8 mouse cellular contexts compared by ENCODE assay signal in the genomic region with DNA sequence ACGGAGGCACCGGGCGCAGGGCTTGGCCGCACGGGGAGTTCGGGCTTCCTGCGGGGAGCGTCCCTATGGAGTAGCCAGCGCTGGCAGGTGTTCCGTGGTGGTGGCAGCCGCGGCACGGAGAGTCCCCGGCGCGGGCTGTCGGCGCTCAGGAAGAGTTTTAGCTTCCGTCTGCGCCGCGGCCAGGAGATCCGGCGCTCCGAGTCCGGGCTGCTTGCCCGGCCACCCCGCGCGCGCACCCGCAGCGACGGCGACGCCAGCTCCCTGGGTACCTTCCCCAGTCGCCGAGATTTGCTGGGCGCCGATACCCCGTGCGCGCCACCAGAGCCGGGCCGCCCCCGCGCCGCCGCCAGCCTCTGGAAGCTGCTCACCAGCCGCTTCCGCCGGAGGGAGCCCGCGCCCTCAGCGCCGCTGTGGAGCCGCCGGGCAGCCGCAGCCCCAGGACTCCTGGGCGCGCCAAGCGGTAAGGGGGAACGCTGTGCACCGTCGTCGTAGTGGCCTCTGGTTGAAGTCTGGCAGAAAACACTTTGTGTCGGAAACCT. TPM values are rescaled to one million over a fixed set of nuclear protein-coding genes. Genes with fewer than 3 reads are reported as not detected.
DNase-seq lines count a peak whose midpoint lies in the region; ATAC-seq and TF ChIP-seq lines count a peak whose summit lies in the region.

No protein-coding gene starts in this region.

- peaks cover 3% of the 10 kb centered on the region; the same call in 1 of the 2 replicates for H3K4me1 ChIP-seq in kidney, adult 2 months (ENCODE audit: control insufficient read depth, insufficient read depth, low read length)
- H3K4me1 ChIP-seq in heart, embryonic 13.5 days: peaks cover 46% of the 10 kb centered on the region
- H3K4me1 ChIP-seq in lung, embryonic 14.5 days (ENCODE audit: insufficient read depth): no peaks in the 10 kb centered on the region

- H3K9ac ChIP-seq in heart, embryonic 13.5 days: peak overlapping the region; percentile 83
- H3K9ac ChIP-seq in lung, embryonic 14.5 days: peak overlapping the region; percentile 61

- H3K27me3 ChIP-seq in kidney, adult 2 months (replicated peaks; ENCODE audit: control insufficient read depth, insufficient read depth, low read length): no peaks in the 10 kb centered on the region
- peaks cover 16% of the 10 kb centered on the region for H3K27me3 ChIP-seq in heart, embryonic 13.5 days (replicated peaks)
- H3K27me3 ChIP-seq in lung, embryonic 14.5 days (ENCODE audit: insufficient read depth, low read length): peaks cover 14% of the 10 kb centered on the region; the same call in 1 of the 2 replicates

- peak overlapping the region; percentile 45; the same call in 1 of the 2 replicates for H3K4me3 ChIP-seq in kidney, adult 2 months (ENCODE audit: insufficient read depth, low read depth, low read length)
- peak overlapping the region; percentile 61 for H3K4me3 ChIP-seq in heart, embryonic 13.5 days
- H3K4me3 ChIP-seq in lung, embryonic 14.5 days (ENCODE audit: low read depth, low read length): peak overlapping the region; percentile 55

- 11% methylated on average over 67 of the region's 67 CpGs for WGBS in kidney, adult 2 months
- WGBS in heart, embryonic 13.5 days: under 1% methylated on average over 67 of the region's 67 CpGs
- 5% methylated on average over 62 of the region's 67 CpGs for WGBS in lung, embryonic 14.5 days

- DNase-seq in kidney, adult 2 months: peak; percentile 51
- DNase-seq in kidney, postnatal 14 days: no peak
- peak; percentile 75 for DNase-seq in embryo, embryonic 11 days
- DNase-seq in kidney, postnatal 4 days: peak; percentile 69 to 82
- peak; percentile 74 for DNase-seq in lung, embryonic 14.5 days
- peak; percentile 75 for DNase-seq in ovary, postnatal 36 days (ENCODE audit: low spot score)

- peak overlapping the region; percentile 93 for H3K4me2 ChIP-seq in heart, embryonic 13.5 days
- H3K4me2 ChIP-seq in lung, embryonic 14.5 days: peak overlapping the region; percentile 80

- ATAC-seq in heart, embryonic 13.5 days (ENCODE audit: extremely low read depth, insufficient number of reproducible peaks, low FRiP score, low TSS enrichment): no peak; the same call in 1 of the 2 replicates
- ATAC-seq in lung, embryonic 14.5 days (ENCODE audit: insufficient read depth): peak; percentile 2; the same call in 1 of the 2 replicates
- no peak for ATAC-seq in monocyte, adult 5-6 weeks (replicated peaks; ENCODE audit: insufficient number of reproducible peaks, low FRiP score, low TSS enrichment, poor library complexity, severe bottlenecking)

- H3K9me3 ChIP-seq in heart, embryonic 13.5 days: no peaks in the 10 kb centered on the region
- H3K9me3 ChIP-seq in lung, embryonic 14.5 days (ENCODE audit: low read depth, low read length): no peaks in the 10 kb centered on the region

- no peaks in the 10 kb centered on the region; the same call in 1 of the 2 replicates for H3K36me3 ChIP-seq in kidney, adult 2 months (ENCODE audit: control insufficient read depth, insufficient read depth, low read length)
- peaks cover 34% of the 10 kb centered on the region for H3K36me3 ChIP-seq in heart, embryonic 13.5 days
- peaks cover 37% of the 10 kb centered on the region for H3K36me3 ChIP-seq in lung, embryonic 14.5 days (ENCODE audit: insufficient read depth)

- no peak overlapping the region for H3K27ac ChIP-seq in kidney, adult 2 months (ENCODE audit: insufficient read depth, low read depth, low read length)
- H3K27ac ChIP-seq in heart, embryonic 13.5 days (replicated peaks): 0 out of 2 replicates have a peak overlapping the region, but pooled peaks have one; percentile 12
- H3K27ac ChIP-seq in lung, embryonic 14.5 days (ENCODE audit: low read depth): peak overlapping the region; percentile 80

- TF ChIP-seq CTCF in kidney, adult 2 months (conservative IDR thresholded peaks at IDR 0.05; ENCODE audit: insufficient read depth, insufficient read length, low read depth, low read length): no peak
- TF ChIP-seq CTCF in lung, embryonic 14.5 days (IDR thresholded peaks at IDR 0.05; ENCODE audit: low read depth): peak; percentile 20; the same call in 1 of the 2 replicates

- no peak for TF ChIP-seq POLR2A in kidney, adult 2 months (IDR thresholded peaks at IDR 0.05; ENCODE audit: low read depth, low read length)

RNA-seq across cellular contexts. Expression of a gene that starts 22.8 kb away (rescaled TPM):
- 59.4 and 62.3 TPM in 2 replicates for polyA plus RNA-seq in kidney, adult 2 months (2012; rRNA removed)
- 14.4 and 16.5 TPM in 2 replicates for polyA plus RNA-seq in heart, embryonic 13.5 days (2015; fragmentation: Nextera tagmentation; extraction: Ambion mirVana)
- polyA plus RNA-seq in lung, embryonic 14.5 days (2014; fragmentation: Nextera tagmentation; extraction: Ambion mirVana): 41.7 and 46.5 TPM in 2 replicates
- 30.5 to 41.8 TPM (median 34.6 TPM) in 3 replicates for total RNA-seq in monocyte, adult 5-6 weeks (2017)

RNA-seq across cellular contexts. Expression of a gene that starts 27.1 kb away (rescaled TPM):
- polyA plus RNA-seq in kidney, adult 2 months (2012; rRNA removed): 60.0 and 68.9 TPM in 2 replicates
- 16.2 and 19.9 TPM in 2 replicates for polyA plus RNA-seq in heart, embryonic 13.5 days (2015; fragmentation: Nextera tagmentation; extraction: Ambion mirVana)
- polyA plus RNA-seq in lung, embryonic 14.5 days (2014; fragmentation: Nextera tagmentation; extraction: Ambion mirVana): 14.2 and 15.7 TPM in 2 replicates
- 11.8 to 33.4 TPM (median 26.8 TPM) in 3 replicates for total RNA-seq in monocyte, adult 5-6 weeks (2017)

RNA-seq across cellular contexts. Expression of a gene that starts 29.7 kb away (rescaled TPM):
- 291 and 403 TPM in 2 replicates for polyA plus RNA-seq in kidney, adult 2 months (2012; rRNA removed)
- polyA plus RNA-seq in heart, embryonic 13.5 days (2015; fragmentation: Nextera tagmentation; extraction: Ambion mirVana): 163 and 164 TPM in 2 replicates
- polyA plus RNA-seq in lung, embryonic 14.5 days (2014; fragmentation: Nextera tagmentation; extraction: Ambion mirVana): 91.5 and 93.1 TPM in 2 replicates
- 17.1 to 27.5 TPM (median 26.9 TPM) in 3 replicates for total RNA-seq in monocyte, adult 5-6 weeks (2017)

RNA-seq across cellular contexts. Expression of a gene that starts 51.2 kb away (rescaled TPM):
- polyA plus RNA-seq in kidney, adult 2 months (2012; rRNA removed): 56.8 and 66.9 TPM in 2 replicates
- polyA plus RNA-seq in heart, embryonic 13.5 days (2015; fragmentation: Nextera tagmentation; extraction: Ambion mirVana): 26.9 and 29.3 TPM in 2 replicates
- 29.9 and 35.5 TPM in 2 replicates for polyA plus RNA-seq in lung, embryonic 14.5 days (2014; fragmentation: Nextera tagmentation; extraction: Ambion mirVana)
- total RNA-seq in monocyte, adult 5-6 weeks (2017): 20.1 to 60.8 TPM (median 32.2 TPM) in 3 replicates

RNA-seq across cellular contexts. Expression of a gene that starts 51.5 kb away (rescaled TPM):
- polyA plus RNA-seq in kidney, adult 2 months (2012; rRNA removed): 78.0 and 83.2 TPM in 2 replicates
- 25.8 and 28.7 TPM in 2 replicates for polyA plus RNA-seq in heart, embryonic 13.5 days (2015; fragmentation: Nextera tagmentation; extraction: Ambion mirVana)
- 33.6 and 35.5 TPM in 2 replicates for polyA plus RNA-seq in lung, embryonic 14.5 days (2014; fragmentation: Nextera tagmentation; extraction: Ambion mirVana)
- 19.3 to 30.9 TPM (median 26.0 TPM) in 3 replicates for total RNA-seq in monocyte, adult 5-6 weeks (2017)
